Mouse (Mus musculus) lung, postnatal 4 days (tissue): ENCODE data around the gene Tnfrsf25.

Source experiments
- DNase-seq, 2 experiments: peaks; one replicate each; pipeline ENCODE4 v3.0.0; 2021

The Tnfrsf25 gene

DNA sequence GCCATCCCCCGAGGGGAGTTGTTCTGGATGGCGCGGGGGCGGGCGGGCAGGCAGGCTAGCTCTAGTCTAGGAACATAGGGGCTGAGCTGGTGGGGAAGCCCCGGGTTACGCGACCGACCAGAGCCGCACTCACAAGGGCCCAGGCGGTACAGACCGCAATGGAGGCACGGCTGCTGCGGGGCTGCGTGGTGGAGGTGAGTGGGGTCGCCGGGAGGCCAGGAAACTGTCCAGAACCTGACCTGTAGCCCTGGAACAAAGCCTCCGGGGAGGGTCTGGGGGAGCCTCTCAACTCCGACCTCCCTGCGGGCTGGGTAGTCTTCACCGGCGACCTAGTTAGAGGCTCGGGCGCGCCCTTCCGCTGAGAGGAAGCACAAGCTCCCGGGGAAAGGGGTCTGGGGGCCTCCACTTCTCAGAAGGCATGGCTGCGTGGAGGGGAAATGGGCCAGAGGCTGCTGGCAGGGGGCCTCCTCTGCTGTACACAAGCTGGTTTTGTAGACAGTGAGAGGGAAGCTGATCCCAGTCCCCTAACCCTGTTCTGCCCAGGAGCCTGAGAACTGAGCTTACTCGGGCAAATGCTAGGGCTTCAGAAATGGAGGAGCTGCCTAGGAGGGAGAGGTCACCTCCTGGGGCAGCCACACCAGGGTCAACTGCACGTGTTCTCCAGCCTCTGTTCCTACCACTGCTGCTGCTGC is at the start of gene Tnfrsf25:
TSS of gene Tnfrsf25 (plus strand) at position 14 of the 692 bp plus-strand sequence.
- no peak for DNase-seq

DNA sequence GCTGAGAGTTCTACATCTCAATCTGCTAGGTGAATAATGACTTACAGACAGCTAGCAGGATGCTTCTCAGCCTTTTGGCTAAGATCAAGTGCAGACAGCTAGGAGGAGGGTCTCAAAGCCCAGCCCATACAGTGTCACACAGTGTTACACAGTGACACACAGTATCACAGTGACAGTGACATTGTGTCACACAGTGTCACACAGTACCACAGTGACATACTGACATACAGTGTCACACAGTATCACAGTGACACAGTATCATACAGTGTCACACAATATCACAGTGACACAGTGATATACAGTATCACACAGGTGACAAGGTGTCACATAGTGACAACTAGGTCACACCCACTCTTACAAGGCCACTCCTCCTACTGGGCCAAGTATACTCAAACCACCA is 48.5 kb upstream of the Tnfrsf25 start:
- DNase-seq, result no peak

GRCm38 (mm10) chr4:152068166-152068724 is 47.5 kb upstream of the Tnfrsf25 start:
- DNase-seq, result no peak

GRCm38 (mm10) chr4:152069245-152069644 is 46.5 kb upstream of the Tnfrsf25 start:
- DNase-seq, result no peak

GRCm38 (mm10) chr4:152070494-152071396 is 45.0 kb upstream of the Tnfrsf25 start:
- DNase-seq, result peak in 1 of 2 experiments; percentile 66

GRCm38 (mm10) chr4:152072121-152072601 is 43.6 kb upstream of the Tnfrsf25 start, which contains the start of gene Plekhg5:
TSS of gene Plekhg5 (plus strand) at chr4:152072498.
- peak; percentile 62 to 82 for DNase-seq

GRCm38 (mm10) chr4:152072655-152073054 is 43.1 kb upstream of the Tnfrsf25 start:
- DNase-seq, result peak; percentile 18 to 38

GRCm38 (mm10) chr4:152073715-152074114 is 42.0 kb upstream of the Tnfrsf25 start:
- DNase-seq, result no peak

- no peak for DNase-seq
Observed at GRCm38 (mm10) chr4:152074548-152074947, 41.2 kb upstream of the Tnfrsf25 start.

DNA sequence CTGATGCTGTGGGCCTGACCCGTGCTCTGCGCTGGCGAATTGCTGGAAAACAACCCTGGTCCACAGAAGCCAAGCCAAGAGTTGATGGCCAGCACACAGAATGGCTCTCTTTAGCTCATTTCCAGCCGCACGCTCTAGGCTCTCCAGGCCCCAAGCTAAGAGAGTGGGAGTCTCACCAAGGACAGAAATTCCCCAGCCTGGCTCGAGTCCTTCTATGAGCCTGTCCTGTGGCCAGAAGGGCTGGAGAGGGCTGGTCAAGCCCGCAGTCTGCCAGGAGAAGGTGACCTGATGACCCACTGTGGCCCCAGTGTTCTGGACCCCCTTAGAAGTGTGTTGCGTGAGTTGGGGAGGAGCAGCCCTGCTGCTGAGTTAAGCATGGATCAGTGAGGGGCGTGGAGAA is 38.5 kb upstream of the Tnfrsf25 start:
- DNase-seq, result no peak

DNA sequence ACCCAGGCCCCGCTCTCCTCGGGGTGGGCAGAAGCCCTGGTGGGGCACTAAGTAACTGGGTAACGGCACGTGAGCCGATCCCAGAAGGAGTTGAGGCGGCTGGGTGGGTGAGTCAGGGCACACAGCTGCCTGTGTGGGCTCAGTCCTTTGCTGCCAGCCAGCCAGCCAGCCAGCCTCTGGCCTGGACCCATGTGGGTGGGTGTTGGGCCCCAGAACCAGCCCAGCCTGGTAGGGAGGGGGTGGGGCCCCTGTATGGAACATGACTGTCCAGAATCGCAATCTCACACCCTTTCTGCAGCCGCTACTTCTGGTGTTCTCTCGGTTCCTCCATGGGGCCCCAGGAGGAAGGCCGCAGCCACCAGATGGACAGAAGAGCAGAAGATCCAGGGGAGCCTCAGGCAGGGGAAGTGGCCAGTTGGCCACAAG is 37.6 kb upstream of the Tnfrsf25 start:
- DNase-seq, result peak in 1 of 2 experiments; percentile 52

- no peak for DNase-seq
Observed at GRCm38 (mm10) chr4:152079261-152079660, 36.5 kb upstream of the Tnfrsf25 start.

DNA sequence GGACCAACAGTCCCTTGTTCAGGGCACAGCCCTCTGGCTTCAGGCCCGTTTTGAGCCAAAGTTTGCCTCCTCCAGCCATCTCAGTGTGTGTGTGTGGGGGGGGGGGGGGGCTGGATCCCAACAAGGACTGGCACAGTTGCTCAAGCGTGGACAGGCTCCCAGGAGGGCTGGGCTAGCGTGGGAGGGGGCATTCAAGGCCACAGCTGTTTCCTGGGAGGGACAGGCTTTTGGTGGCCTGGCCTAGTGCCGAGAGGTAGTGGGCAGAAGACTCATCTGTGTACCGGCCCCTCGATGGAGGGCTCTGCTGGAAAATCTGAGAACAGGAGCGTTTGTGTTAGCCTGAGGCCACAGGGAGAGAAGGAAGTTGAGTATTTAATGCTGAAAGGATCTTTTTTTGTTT is 35.8 kb upstream of the Tnfrsf25 start:
- DNase-seq, result no peak

DNA sequence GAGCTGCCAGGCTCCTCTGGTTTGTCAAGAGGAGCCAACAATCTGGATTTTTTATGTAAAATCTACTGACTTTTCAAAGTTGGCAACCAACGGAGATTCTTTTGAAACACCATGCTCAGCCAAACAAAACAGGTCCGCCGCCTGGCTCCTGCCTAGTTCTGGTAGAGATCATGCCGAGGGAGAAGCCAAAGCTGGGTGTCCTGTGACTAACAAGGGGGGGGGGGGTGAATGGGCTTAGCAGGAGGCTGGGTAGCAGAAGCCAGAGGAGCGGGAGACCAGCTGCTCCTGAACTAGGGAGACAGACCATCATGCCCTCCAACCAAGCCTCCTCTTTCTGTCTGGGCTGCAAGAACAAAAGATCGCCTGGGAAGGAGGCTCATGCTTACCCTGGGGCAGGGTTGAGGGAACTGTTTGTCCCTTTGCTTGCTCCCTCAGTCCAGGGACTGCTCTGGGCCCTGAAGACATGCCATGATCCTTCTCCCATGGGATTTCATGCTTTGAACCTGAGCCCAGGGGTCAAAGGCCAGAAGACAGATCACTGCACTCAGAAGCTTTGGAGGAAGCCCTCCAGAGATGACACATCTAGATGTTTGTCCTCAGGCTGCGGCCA is 32.0 kb upstream of the Tnfrsf25 start:
- DNase-seq, result no peak

- DNase-seq, result no peak
Observed at GRCm38 (mm10) chr4:152084616-152085015, 31.1 kb upstream of the Tnfrsf25 start.

DNA sequence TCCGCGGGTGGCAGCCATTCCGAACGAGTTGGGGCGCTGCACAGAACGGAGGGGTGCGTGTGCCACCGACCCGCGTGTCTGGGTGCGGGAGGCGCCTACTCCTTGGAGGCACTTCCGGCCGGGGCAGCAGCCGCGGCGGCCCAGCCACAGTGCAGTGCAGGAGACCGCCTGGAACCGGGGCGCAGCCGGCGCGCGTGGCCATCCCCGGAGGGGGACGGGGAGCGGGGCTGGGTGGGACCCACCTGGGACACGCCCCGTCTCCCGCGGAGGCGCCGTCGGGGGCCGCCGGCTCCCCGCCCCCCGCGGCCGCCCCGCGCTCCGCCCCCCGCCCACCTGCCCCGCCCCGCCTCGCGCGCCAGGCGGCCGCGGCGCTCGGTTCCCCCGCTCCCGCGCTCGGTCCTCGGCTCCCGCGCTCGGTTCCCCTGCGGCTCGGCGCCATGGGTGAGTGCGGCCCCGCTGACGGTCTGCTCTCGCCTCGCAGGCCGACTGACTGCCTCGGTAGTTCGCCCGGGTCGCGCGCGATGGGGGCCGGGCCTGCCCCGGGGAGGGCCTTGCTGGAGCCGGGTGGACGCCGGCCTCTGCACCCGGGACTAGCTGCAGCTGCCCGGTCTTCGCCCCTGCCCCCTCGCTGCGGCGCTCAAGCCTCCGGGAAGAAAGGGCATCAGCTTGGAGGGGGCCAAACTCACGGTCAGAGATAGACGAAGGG is 29.1 kb upstream of the Tnfrsf25 start:
- peak; percentile 70 to 85 for DNase-seq

- DNase-seq, result no peak
Observed at GRCm38 (mm10) chr4:152087211-152088081, 28.3 kb upstream of the Tnfrsf25 start.

GRCm38 (mm10) chr4:152088133-152088532 is 27.6 kb upstream of the Tnfrsf25 start:
- DNase-seq, result peak in 1 of 2 experiments; percentile 54

- no peak for DNase-seq
Observed at GRCm38 (mm10) chr4:152088556-152089120, 27.1 kb upstream of the Tnfrsf25 start.

DNA sequence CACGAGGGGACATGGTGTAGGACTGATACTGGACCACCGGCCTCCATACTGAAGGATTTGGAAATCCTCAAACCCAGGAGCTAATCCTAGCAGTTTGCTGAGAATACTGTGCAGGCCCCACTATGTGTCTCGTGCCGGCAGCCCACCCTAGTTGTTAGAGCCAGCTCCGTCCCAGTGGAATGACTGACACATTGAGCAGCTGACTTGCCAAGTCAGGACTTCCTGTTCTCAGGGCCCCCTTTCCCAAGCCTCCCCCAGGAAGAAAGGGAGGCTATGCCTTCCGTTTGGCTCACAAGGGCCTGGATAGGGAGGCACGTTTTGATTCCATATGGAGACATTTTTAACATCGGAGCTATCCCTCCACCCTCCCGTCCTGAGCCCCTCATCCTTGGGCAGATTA is 25.5 kb upstream of the Tnfrsf25 start:
- no peak for DNase-seq
